Mouse (Mus musculus): Measurements from ENCODE around the gene Dnaaf2. TPM values are rescaled to one million over a fixed set of nuclear protein-coding genes. Genes with fewer than 3 reads are reported as not detected.

Gene Dnaaf2
- polyA plus RNA-seq, 1 experiment from 2014 or later, result 9.2 TPM

DNA sequence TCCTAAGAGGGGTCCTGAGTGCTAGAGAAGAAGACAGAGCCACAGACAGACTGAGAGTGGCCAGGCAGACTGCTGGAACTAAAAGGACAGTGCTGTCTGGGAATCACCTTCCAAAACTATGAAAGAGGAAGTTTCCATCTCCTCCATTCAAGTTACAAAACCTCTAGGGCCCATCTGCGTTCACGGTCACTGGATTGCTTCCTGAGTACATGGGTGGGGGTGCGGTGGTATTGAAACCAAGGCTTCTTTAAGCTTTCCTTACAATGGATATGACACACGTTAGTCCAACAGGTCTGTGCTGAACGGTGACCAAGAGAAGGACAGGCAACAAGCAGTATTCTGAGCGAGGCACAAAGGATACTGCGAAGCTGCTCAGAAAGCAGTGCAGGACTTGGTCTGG is 16.2 kb upstream of the Dnaaf2 start:
- no peak overlapping the region for H3K4me2 ChIP-seq
- no peak overlapping the region for H3K9ac ChIP-seq
- no peaks in the 10 kb centered on the region for H3K36me3 ChIP-seq
- no peak for ATAC-seq (ENCODE audit: low FRiP score, low read depth)
- no peaks in the 10 kb centered on the region for H3K4me1 ChIP-seq (replicated peaks)
- H3K4me3 ChIP-seq, result no peak overlapping the region
- 95% methylated on average over 7 of the region's 7 CpGs for WGBS
- H3K9me3 ChIP-seq, result no peaks in the 10 kb centered on the region
- no peaks in the 10 kb centered on the region for H3K27me3 ChIP-seq
- H3K27ac ChIP-seq (replicated peaks), result no peak overlapping the region

DNA sequence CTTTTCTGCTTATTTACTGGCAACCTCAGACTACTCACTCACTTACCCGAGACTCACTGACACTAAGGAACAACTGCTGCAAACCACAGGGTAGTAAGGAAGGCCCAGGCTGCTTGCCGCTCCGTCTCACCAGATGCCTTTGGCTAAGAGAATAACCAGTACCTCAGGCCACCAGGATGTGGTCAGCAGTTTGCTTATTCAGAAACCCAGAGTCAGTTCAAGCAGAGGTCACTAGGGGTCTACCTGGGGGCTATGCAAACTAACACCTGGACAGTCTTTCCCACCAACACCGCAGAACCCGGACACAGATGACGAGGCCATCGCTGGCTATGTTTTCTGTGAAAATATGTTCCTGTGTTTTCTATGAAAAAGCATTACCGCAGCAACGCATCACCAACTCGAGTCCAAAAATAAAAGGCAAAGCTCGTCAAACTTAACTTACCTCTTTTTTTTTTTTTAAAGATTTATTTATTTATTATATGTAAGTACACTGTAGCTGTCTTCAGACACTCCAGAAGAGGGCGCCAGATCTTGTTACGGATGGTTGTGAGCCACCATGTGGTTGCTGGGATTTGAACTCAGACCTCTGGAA is 15.1 kb upstream of the Dnaaf2 start:
- no peak for ATAC-seq (ENCODE audit: low FRiP score, low read depth)
- no peak overlapping the region for H3K27ac ChIP-seq (replicated peaks)
- H3K9ac ChIP-seq, result no peak overlapping the region
- no peaks in the 10 kb centered on the region for H3K36me3 ChIP-seq
- H3K9me3 ChIP-seq, result no peaks in the 10 kb centered on the region
- no peaks in the 10 kb centered on the region for H3K4me1 ChIP-seq (replicated peaks)
- H3K4me2 ChIP-seq, result no peak overlapping the region
- no peaks in the 10 kb centered on the region for H3K27me3 ChIP-seq
- H3K4me3 ChIP-seq, result no peak overlapping the region
- 95% methylated on average over 13 of the region's 13 CpGs for WGBS

DNA sequence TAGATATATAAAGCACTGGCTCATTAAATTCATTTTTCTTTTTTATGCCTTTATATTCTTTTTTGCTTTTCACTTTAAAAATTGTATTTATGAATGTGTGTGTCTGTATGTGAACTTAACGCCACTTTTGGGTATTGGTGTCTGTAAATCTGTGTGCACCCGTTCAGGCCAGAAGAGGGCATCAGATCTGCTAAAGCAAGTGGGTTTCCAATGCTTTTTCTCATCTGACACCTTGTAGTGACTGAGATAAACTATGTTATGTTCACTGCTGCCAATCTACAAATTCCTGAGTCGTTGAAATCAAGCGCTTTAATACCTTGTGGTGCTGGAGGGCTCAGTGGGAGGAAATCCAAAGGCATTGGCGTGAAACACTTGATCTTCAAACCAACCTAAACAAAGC is 12.8 kb upstream of the Dnaaf2 start:
- no peaks in the 10 kb centered on the region for H3K27me3 ChIP-seq
- H3K27ac ChIP-seq (replicated peaks), result no peak overlapping the region
- H3K4me3 ChIP-seq, result no peak overlapping the region
- H3K4me2 ChIP-seq, result no peak overlapping the region
- no peaks in the 10 kb centered on the region for H3K36me3 ChIP-seq
- no peaks in the 10 kb centered on the region for H3K4me1 ChIP-seq (replicated peaks)
- no peak overlapping the region for H3K9ac ChIP-seq
- no peaks in the 10 kb centered on the region for H3K9me3 ChIP-seq
- 86% methylated on average over 5 of the region's 5 CpGs for WGBS
- ATAC-seq (ENCODE audit: low FRiP score, low read depth), result no peak

DNA sequence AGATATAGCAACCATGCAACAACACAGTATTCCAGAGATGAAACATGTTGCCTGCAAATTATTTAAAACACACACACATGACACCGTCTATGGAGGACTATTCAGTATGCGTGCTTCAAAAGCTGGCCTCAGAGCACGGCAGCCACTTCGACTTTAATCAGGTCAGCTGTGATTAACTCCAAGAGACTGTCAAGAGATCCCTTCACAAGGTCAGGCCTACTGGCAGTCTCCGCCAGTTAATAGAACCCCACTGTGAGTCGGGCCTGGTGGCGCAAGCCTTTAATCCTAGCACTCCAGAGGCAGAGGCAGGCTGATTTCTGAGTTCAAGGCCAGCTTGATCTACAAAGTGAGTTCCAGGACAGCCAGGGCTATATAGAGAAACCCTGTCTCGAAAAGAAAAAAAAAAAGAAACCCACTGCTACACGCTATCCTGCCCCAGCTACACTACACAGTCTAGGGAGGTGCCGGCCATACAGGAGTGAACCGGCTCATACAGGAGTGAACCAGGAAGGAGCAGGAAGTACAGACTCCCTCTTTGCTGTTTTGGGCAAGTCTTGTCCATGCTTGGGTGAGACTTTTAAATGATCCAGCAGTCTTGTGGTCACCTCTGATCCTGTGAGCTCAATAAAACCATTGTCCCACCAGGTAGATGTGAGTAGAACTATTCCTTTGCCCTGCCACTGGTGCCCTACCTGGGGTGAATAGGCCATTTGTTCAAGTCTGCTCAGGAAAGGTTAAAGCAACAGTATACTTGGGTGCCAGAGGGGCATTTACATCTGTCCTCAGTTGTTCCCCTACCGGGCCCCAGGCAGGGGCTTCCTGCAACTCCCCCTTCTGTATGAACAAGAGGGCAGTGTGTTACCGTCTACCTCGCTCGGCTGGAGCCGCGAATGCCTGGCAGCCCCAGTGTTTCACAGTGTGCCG is 12.1 kb upstream of the Dnaaf2 start:
- Histone ChIP-seq H3K4me3 (no peak overlapping the region), H3K36me3 (no peaks in the 10 kb centered on the region), H3K27me3 (no peaks in the 10 kb centered on the region), H3K4me2 (no peak overlapping the region), H3K9ac (no peak overlapping the region), H3K27ac (replicated peaks) (no peak overlapping the region), H3K4me1 (replicated peaks) (no peaks in the 10 kb centered on the region), H3K9me3 (no peaks in the 10 kb centered on the region)
- no peak for ATAC-seq (ENCODE audit: low FRiP score, low read depth)
- WGBS, result 91% methylated on average over 18 of the region's 18 CpGs

DNA sequence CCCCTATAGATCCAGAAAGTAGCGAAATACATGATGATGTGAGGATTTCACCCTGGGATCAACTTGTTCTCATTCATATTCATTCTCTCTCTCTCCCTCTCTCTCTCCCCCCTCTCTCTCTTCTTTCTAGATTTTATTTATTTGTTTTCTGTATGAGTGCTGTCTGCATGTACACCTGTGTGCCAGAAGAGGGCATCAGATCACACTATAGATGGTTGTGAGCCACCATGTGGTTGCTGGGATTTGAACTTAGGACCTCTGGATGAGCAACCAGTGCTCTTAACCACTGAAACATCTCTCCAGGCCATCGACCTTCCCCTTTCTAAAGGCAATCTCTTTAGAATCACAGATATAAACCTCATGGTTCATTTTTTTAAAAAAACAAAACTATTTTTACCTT is 10.3 kb upstream of the Dnaaf2 start:
- WGBS, result 91% methylated on average over 2 of the region's 2 CpGs
- no peaks in the 10 kb centered on the region for H3K36me3 ChIP-seq
- no peak for ATAC-seq (ENCODE audit: low FRiP score, low read depth)

DNA sequence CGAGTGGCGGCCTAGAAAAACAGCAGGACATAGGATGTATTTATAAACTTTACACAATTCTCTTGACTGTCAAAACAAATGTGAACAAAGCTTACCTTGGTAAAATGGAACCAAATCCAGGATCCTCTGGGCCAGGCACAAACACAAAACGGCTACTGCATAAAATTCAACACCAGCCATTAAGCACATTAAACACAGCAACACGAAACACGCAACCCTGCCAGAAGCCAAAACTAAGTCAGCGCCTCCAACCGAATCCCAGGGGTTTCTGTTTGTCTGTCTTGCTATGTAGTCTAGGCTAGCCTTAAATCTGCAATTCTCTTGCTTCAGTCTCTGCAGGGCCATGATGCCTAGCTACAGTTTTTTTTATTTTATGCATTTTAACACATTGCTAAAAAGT is 9.7 kb upstream of the Dnaaf2 start:
- Histone ChIP-seq H3K36me3 (no peaks in the 10 kb centered on the region), H3K4me1 (replicated peaks) (no peaks in the 10 kb centered on the region), H3K27ac (replicated peaks) (no peak overlapping the region), H3K27me3 (no peaks in the 10 kb centered on the region), H3K4me2 (no peak overlapping the region), H3K9ac (no peak overlapping the region), H3K9me3 (no peaks in the 10 kb centered on the region), H3K4me3 (no peak overlapping the region)
- 93% methylated on average over 7 of the region's 7 CpGs for WGBS
- ATAC-seq (ENCODE audit: low FRiP score, low read depth), result no peak

More for the DNA sequence above, 10.3 kb upstream of the Dnaaf2 start:
- Histone ChIP-seq H3K4me1 (replicated peaks) (no peaks in the 10 kb centered on the region), H3K4me3 (no peak overlapping the region), H3K9me3 (no peaks in the 10 kb centered on the region), H3K27me3 (no peaks in the 10 kb centered on the region), H3K27ac (replicated peaks) (no peak overlapping the region), H3K9ac (no peak overlapping the region), H3K4me2 (no peak overlapping the region)

DNA sequence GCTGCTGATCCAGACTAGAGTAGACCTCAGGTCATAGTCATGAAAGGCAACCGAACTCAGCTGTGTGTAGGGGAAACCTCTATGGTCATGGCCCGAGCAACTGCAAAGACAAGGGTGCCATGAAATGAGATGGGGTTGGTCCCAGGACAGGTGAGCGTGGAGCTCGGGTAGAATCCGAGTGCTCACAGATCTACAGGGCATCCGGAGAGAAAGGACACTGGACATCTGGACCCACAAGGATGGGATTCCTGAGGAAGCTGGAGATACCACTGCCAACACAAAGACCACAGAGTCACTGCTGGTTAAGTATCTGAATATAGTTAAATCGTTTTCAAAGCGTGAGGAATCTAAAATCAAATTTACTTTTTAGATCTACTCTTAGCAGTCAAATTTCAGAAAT is 9.2 kb upstream of the Dnaaf2 start:
- H3K9me3 ChIP-seq, result no peaks in the 10 kb centered on the region
- H3K27ac ChIP-seq (replicated peaks), result no peak overlapping the region
- no peak overlapping the region for H3K4me2 ChIP-seq
- no peak overlapping the region for H3K9ac ChIP-seq
- no peaks in the 10 kb centered on the region for H3K27me3 ChIP-seq
- H3K4me3 ChIP-seq, result no peak overlapping the region
- WGBS, result 95% methylated on average over 8 of the region's 8 CpGs
- no peaks in the 10 kb centered on the region for H3K36me3 ChIP-seq
- no peak for ATAC-seq (ENCODE audit: low FRiP score, low read depth)
- no peaks in the 10 kb centered on the region for H3K4me1 ChIP-seq (replicated peaks)

DNA sequence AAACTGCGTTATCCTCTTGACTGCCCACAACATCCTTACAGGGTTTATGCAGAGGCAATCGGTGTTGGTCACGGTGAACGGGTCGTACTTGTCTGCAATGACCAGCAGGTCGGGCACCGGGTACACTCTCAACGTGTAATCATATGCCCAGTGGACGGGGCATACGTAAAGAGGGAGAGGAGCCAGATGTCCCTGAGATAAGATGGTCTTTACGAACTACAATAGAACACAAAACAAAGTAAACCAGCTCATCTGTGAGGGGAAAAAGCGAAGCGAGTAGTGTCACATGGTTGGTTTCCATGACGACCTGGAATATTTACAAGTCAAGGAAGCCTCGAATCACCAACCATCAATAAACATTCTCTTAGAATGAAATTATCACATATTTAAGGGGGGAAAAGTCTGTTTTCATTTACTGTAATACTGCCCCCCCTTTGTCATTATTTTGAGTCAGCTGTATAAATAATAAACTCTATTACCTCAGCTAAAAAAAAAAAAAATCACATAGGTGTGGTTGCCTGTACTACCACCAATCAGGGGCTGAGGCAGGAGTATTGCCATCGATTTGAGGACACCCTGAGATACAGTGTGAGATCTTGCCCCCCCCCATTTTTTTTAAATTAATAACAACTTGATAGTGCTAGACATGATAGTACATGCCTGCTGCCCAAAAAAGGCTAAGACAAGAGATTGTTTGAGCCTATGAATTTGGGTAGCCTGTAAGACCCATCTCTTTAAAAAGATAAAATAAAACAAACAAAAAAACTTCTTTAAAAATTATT is 6.0 kb upstream of the Dnaaf2 start, which contains the start of gene Gm49384:
Gene Gm49384 (minus strand): TSS at position 216 of the 782 bp plus-strand sequence.
- peak within 1 kb of the TSS; percentile 25; the same call in 1 of the 2 replicates for H3K4me2 ChIP-seq
- peaks cover 7% of the 10 kb centered on the region for H3K4me1 ChIP-seq (replicated peaks)
- 61% methylated on average over 16 of the region's 16 CpGs for WGBS
- H3K9me3 ChIP-seq, result no peaks in the 10 kb centered on the region
- H3K36me3 ChIP-seq, result peaks cover 11% of the 10 kb centered on the region; the same call in 1 of the 2 replicates
- H3K27me3 ChIP-seq, result no peaks in the 10 kb centered on the region
- no peak within 1 kb of the TSS for H3K9ac ChIP-seq
- peak; percentile 52; the same call in 1 of the 2 replicates for ATAC-seq (ENCODE audit: low FRiP score, low read depth)
- no peak within 1 kb of the TSS for H3K27ac ChIP-seq (replicated peaks)
- H3K4me3 ChIP-seq, result no peak within 1 kb of the TSS

DNA sequence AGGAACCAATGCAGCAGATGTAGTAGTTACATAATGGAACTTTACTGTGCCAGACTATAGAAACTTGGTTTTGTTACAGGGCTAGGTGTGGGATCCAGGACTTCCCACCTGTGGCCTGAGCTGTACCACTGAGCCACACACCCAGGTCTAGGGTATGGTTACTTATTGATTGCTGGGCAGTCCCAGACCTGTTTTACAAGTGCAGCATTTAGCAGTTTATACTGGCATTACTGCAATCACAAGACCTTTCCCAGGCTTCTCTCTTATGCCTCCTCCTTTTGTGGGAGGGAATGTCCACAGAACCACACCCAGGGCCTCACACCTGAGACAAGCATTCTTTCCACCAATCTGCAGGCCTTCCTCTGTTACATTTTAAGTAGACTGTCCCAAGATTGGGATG is 756 bp upstream of the Dnaaf2 start:
- H3K4me3 ChIP-seq, result peak overlapping the region; percentile 73; the same call in 1 of the 2 replicates
- H3K9ac ChIP-seq, result peak overlapping the region; percentile 74; the same call in 1 of the 2 replicates
- no peak overlapping the region for H3K27ac ChIP-seq (replicated peaks)
- peaks cover 11% of the 10 kb centered on the region; the same call in 1 of the 2 replicates for H3K36me3 ChIP-seq
- H3K4me1 ChIP-seq (replicated peaks), result peaks cover 35% of the 10 kb centered on the region
- no peaks in the 10 kb centered on the region for H3K9me3 ChIP-seq
- no peak for ATAC-seq (ENCODE audit: low FRiP score, low read depth)
- H3K4me2 ChIP-seq, result peak overlapping the region; percentile 84
- no peaks in the 10 kb centered on the region for H3K27me3 ChIP-seq

DNA sequence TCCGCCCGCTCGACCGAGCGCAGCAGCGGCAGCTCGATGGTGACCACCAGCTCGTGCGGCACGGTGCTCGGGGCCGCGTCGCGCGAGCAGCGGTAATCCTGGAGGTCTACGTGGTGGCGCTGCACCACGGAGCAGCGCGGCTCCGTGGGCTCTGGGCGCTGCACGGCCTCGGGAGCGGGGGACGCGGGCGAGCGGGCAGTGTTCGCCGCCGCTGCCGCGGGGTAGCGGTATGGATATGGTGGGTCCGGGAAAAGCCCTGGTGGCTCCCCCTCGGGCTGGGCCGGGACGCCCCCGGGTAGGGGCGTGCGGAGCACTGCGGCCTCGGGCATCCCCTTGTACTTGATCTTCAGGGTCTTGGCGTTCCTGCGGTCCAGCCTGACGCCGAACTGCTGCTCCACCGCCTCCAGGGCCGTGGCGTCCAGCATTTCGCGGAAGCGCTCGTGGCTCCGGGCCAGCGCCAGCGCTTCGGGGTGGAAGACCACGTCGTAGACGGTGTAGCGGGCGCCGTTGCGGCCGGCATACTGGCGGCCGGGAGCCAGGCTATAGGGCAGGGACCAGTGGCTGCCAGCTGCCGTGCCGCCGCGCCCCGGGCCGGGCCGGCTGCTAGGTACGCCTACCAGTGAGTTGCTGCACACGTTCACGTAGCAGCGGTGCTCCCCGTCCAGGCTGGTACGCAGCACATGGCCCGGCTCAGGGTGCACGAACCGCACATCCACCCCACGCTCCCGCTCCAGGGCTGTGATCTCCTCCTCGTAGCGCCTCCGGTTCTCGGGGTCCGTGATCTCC is 658 bp downstream of the Dnaaf2 start:
- Histone ChIP-seq H3K27me3 (no peaks in the 10 kb centered on the region), H3K27ac (replicated peaks) (peak overlapping the region; percentile 95), H3K4me3 (peak overlapping the region; percentile 73), H3K9ac (peak overlapping the region; percentile 74), H3K36me3 (peaks cover 11% of the 10 kb centered on the region; the same call in 1 of the 2 replicates), H3K4me1 (replicated peaks) (peaks cover 35% of the 10 kb centered on the region), H3K9me3 (no peaks in the 10 kb centered on the region), H3K4me2 (peak overlapping the region; percentile 84)
- under 1% methylated on average over 91 of the region's 94 CpGs for WGBS
- ATAC-seq (ENCODE audit: low FRiP score, low read depth), result peak; percentile 79
